Mouse (Mus musculus) layer of hippocampus, adult 18-20 months (tissue): Measurements from ENCODE around the gene Xylt1. TPM values are rescaled to one million over a fixed set of nuclear protein-coding genes. Genes with fewer than 3 reads are reported as not detected.
A peak's percentile ranks its signal among the peaks of the same experiment; 100 is the strongest.

ENCODE experiments used
- DNase-seq, 2 experiments: peaks; one replicate each; pipeline ENCODE4 v3.0.0; 2022; ENCODE audit warnings: low spot score in 2 of 2
- total RNA-seq, 2 experiments: library from RNA; stranded (reverse); gene quantifications; 2 replicates each; pipeline ENCODE4 v1.2.3; 2021

Xylt1 gene
- total RNA-seq, 2 experiments from 2014 or later: 45.0 to 46.7 TPM

GRCm38 (mm10) chr7:117475106-117475505, 94.3 kb downstream of the Xylt1 start:
- no peak for DNase-seq

DNA sequence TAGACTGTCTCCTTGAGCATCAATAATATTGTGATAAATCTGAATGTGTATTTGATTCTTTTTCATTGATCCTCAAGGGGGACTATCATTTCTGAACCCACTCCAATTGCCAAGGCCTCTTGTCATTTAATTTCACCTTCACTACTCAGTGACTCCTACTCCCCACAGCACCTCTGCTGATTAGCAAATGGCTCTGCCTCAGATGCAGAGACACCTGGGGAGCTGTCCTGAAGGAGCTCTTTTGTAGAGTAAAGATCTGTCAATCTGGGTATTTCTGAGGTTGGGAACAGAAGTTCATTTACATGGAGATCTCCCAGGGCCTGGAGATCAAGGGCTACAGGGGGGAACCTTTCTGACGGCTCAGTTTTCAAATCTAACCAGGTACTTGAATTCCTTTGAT, 98.2 kb downstream of the Xylt1 start:
- DNase-seq: no peak

GRCm38 (mm10) chr7:117480831-117481230, 100.1 kb downstream of the Xylt1 start:
- DNase-seq: peak in 1 of 2 experiments; percentile 39

DNA sequence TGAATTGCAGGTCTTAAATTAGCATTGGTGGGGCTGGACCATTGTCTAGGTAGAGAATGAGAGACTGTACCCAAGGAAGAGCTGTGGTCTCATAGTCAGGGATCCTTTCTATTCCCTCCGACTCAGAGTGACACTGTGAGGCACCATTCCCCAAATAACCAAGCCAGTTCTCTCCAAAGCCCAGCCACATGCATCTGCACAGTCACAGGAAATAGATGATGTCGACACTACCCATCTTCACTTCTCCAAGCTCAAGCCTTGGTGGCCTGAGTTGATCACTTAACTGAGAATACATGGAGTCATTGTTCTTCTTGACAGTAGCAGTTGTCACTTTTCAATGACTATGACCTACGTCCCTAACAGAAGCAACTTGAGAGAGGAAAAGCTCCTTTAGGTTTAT, 100.6 kb downstream of the Xylt1 start:
- no peak for DNase-seq

- DNase-seq: no peak
Measured at GRCm38 (mm10) chr7:117482701-117483100, 101.9 kb downstream of the Xylt1 start.

DNA sequence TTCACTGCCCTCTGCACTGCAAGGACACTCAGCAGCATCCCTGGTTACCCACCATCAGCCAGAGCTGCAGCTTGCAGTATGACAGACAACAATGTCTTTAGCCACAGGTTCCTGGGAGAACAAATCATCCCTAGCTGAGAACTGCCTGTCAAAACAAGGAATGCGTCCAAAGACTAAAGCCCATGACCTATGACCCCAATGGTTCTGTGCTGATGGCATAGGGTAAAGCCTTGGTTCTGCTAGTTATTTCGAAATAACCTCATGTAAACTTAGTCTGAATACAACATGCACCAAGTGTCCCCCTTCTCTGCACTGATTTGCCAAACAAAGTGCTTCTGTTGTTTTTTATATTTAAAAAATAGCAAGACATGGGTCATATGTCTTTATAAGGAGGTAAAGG, 103.8 kb downstream of the Xylt1 start:
- DNase-seq: no peak

GRCm38 (mm10) chr7:117484989-117485536, 104.3 kb downstream of the Xylt1 start:
- DNase-seq: no peak

DNA sequence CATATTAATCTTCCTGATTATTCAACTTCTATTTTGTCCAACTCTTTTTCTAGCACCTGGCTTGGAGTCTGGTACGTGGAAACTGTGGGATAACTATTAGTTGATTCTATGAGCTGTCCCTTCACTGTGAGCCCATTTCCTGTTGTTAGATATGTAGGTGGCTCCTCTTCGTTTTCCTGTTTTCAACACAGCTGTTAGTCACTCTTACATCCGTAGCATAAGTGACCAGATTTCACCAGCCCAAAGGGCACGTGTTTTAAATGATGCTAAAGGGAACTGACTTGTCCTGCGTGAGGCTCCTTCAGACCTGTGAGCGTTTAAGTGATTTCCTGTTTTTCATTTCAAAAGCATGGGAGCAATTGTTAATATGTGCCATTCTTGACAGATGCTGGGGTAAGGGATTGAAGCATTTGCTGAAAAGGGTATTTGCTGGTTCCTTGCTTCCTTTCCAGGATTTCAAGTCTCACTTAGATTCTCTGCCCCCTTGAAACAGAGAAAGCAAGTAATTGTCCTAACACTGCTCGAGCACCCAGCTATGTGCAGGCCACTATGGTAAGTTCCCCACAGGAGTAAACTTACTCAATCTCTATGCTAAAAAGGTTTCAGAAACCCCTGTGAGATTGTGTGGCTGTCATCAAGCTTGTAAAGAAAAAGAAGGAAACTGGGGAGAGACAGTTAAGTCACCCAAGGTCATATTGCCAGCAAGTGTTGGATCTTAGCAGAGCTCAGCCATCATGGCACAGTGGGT, 105.8 kb downstream of the Xylt1 start:
- no peak for DNase-seq

DNA sequence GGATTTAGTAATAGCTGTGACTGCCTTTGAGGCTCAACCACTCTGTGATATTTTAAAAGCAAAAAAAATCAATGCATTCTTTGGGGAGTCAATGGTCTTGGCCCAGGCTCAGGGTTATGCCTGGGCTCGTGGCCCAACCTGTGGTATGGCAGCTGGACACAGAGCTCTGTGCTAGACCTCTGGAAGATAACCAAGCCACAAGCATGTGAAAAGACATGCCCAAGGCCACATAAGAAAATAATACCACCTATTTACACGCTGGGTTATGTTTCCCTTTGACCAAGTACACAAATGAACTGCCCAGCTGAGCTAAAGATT, 106.4 kb downstream of the Xylt1 start:
- DNase-seq: no peak

DNA sequence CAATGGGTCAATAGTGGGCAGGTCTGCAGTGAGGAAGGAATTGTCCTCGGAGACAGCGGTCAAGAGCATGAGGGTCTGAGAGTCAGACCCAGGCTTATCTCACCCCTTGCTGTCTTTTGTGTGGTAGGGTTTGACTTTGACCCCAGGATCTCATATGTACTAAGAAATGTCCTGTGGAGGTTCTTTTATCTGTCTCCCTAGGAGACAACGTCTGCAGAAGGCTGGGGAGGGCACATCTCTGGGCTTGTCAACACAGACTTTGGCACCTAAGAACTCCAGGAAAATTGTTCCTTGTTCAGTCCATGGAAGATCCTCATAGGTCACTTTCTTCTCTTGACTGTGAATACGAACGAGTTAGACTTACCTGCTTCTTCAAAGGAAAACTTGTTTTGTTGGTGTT, 109.2 kb downstream of the Xylt1 start:
- no peak for DNase-seq

GRCm38 (mm10) chr7:117490500-117491205, 109.9 kb downstream of the Xylt1 start:
- no peak for DNase-seq

DNA sequence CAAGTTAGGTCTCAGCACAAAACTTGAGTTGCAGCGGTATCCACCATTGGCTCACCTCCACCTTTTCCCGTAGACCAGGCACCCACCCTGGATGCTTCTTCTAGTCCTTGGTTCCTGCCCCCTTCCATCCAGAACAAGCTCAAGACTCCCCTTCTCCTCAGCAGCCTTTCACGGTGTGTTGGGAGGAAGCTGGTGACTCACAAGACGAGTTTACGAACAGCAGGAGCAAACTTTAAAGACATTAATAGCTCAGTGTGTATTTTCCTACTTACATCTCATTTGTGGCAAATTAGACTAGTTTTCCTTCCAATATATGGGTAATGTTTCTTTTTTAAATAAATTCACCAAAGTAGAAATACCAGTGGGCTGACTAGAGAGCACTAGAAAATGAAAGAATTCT, 110.7 kb downstream of the Xylt1 start:
- DNase-seq: no peak

DNA sequence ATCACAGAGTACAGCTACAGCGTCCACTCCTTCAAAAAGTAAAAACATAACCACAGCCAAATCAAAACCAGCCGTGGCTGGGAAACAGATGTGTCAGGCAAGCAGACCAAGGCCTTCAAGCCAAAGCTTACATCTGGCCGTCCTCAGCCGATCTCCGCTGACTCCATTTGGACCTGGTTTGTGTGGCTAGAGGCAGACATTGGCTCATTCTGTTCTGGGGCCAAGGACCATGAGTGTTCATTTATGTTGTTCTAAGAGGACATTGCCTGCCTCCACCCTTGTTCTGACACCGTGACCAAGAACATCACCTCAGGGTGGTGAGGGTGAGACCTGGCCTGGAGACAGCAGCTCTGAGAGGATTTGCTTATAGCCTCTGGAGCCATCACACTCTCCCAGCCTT, 113.4 kb downstream of the Xylt1 start:
- DNase-seq: no peak

- peak in 1 of 2 experiments; percentile 41 for DNase-seq
Measured at GRCm38 (mm10) chr7:117494618-117495310, 114.0 kb downstream of the Xylt1 start.

- DNase-seq: no peak
Measured at GRCm38 (mm10) chr7:117495751-117496150, 115.0 kb downstream of the Xylt1 start.

DNA sequence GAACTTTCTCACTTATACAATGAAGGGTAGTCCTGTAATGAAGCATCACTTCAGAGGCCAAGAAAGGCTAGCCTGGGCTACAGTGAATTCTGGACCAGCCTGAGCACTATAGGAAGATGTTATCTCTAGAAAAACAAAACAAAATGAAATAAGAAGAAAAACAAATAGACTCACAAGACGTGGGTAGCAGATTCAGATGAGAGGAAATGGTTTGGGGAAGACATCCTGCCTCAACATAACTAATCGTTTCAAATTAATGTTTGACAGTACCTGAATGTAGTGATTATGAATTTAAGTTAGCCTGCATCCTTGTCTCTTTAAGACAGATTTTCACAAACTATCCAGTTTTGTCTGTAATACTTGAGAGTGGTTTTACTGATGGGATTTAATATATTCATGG, 117.4 kb downstream of the Xylt1 start:
- no peak for DNase-seq

DNA sequence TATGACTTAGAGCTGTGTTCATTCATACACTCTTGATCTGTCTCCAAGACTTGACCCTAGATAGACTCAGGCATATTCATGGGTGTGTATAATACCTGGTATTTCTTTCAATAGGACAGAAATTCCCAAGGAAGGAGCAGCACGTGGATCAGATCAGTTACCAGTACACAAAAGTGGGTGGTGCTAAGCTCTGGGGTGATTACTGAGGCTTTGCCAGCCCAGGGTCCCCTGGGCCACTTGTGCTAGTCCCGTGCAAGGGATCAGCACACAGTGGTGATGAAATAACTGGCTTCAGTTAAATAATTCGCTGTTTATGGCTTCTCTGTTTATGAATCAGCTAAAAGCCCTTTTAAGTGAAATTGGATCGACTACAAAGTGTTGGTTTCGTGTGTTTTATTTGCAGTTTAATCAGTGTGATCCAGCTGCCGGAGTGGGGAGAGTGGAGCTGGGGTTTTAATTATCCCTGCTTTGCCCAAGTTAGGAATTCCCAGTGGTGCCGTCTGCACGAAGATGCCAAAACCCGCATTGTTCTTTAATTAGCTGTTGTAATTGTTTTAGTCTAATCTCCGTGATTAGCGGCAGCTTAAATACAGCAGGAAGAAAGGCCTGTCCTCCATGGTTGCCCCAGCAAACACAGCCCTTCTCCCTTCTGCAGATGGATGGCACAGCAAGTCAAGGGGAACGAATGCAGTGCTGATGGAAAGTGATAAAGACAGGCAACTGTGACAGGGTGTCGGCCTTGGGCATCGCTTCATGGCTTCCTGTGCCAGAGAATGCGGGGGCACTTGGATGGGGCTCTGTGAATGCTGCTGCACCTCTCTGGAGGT, 120.8 kb downstream of the Xylt1 start:
- DNase-seq: no peak

DNA sequence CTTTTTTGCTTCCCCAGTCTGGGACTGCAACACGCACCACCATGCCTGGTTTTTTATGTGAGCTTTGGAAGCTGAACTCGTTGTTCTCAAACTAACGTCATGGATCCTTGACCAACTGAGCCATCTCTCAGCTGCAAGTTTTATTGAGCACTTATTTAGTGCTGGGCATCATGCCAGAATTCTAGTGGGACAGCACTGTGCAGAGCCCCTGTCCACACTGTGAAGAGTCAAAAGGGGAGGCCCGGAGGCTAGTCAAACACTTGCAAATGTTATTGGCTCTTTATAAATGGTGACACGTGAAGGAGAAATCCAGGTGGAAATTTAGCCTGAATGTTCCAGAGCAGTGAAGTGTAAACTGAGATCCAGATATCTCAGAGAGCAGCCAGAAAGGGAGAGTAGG, 121.6 kb downstream of the Xylt1 start:
- no peak for DNase-seq

- DNase-seq: no peak
Measured at GRCm38 (mm10) chr7:117503714-117504113, 122.9 kb downstream of the Xylt1 start.

DNA sequence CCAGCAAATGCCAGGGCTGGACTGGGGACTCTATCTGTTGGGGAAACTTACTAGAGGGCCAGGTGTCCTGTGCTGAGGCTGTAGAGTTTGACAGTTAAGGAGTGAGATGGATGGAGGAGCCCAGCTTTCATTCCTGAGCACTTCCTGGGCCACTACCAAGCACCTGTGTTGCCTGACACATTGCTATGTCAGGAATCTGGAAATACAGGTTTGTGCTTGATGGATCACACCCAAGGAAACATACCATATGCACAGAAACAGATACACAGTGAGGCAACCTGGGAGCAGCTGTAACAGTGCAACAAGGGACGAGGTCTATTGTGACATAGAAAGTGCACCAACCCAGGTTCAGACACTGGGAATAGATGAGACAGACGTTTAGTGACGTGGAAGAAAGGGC, 125.0 kb downstream of the Xylt1 start:
- DNase-seq: no peak

DNA sequence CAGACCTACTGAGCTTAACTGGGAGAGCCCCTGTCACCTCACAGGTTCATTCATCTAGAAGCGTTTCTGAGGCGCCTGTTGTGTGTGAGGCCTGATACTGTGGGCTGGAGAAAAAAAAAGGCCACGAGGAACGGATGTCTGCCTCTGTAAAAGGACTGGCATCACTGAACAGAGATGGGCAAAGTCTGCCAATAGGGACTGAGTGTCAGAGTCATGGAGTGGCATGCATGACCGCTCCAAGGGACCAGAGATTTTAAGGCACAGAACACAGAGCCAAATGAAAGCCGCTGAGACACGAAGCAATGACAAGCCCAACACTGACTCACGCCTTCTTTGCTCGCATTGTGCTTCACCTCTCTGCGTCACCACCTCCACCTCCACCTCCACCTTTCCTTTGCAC, 126.6 kb downstream of the Xylt1 start:
- no peak for DNase-seq
